Mouse (Mus musculus): ENCODE results near the gene Acot3.
"Not testable (repeated sequence)": the region's sequence is repeated elsewhere in the genome, so short reads cannot be mapped to it uniquely, and the experiment has no call there.

Gene Acot3

DNA sequence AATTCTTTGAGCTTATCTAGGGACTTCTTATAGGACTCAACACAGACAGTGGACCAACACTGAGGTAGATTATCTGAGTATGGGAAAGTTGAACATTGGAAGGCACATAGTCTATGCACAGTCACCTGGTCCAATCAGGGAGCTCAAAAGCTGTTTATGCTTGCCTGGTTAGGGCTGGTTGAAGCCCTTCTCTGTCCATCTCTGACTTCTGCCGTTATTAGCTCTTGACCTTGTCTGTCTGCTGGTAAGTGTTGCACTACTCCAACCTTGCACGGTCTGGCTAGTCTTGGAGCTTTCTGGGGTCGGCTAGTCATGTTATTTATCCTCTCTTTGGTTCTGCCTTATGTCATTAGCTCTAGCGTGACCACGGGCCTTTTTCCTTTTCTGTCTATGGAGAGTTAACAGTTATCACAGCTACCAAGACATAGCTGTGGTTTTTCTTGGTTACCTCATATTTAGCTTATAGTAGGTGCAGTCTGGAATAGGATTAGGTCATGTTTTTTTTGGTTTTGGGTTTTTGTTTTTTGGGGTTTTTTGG, at the start of gene Acot3:
Acot3 (plus strand) TSS at position 208 of the 538 bp plus-strand sequence.
- DNase-seq (ENCODE audit: extremely low spot score, low read depth, low spot score): no peak

DNA sequence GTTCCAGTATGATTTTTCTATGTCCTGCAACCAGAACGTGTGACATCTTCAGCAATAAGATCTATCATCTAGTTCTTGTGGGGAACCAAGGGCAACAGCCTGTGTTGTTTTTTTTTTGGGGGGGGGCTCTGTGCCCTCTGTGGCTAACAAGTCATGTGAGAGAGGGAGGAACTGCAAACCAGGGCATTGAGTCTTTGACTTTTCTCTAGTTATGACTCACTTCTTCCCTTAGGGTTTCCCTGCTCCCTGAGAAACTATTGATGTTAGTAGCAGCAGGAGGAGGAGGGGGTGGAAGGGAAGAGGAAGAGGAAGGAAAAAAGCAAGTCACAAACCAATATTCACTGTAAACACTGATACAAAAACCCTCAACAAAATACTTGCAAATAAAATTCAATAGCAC, 48.1 kb upstream of the Acot3 start:
- no peak for DNase-seq (ENCODE audit: extremely low spot score, low read depth, low spot score)

DNA sequence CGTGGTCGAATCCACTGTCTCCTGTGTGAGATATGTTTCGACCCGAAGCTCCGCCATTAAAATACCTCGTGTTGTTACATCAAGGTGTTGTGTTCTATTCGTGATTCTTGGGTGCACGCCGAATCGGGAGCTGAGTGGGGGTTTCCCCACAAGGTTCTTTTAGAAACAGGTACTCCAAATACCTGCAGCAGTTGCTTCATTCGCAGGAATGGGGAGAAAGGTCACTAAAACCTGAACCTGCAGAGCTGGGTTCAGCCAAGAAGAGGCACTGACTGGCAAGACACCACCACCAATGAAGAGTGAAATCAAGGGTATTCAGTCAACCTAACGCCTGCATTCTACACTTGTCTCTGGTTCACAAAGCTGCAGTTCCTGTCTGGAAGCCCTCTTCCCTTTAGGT, 43.7 kb upstream of the Acot3 start:
- DNase-seq (ENCODE audit: extremely low spot score, low read depth, low spot score): no peak

DNA sequence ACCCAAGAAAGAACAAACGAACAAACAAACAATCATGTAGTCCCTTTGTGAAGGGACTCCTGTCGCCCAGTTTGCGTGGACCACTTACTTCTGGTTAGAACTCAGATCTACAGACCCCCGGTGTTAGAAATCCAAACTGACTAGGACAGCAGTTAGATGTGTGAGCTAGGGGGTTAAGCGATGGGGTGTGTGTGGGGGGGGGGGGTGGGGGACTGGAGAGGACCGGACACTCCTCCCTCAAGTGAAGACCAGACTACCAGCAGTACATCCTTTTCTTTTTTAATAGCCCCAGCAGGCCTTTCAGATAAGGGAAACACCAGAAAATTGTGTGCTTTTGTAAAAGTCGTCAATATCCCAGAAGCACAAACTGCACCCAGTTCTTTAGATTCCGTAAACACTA, 43.2 kb upstream of the Acot3 start:
- DNase-seq (ENCODE audit: extremely low spot score, low read depth, low spot score): no peak

DNA sequence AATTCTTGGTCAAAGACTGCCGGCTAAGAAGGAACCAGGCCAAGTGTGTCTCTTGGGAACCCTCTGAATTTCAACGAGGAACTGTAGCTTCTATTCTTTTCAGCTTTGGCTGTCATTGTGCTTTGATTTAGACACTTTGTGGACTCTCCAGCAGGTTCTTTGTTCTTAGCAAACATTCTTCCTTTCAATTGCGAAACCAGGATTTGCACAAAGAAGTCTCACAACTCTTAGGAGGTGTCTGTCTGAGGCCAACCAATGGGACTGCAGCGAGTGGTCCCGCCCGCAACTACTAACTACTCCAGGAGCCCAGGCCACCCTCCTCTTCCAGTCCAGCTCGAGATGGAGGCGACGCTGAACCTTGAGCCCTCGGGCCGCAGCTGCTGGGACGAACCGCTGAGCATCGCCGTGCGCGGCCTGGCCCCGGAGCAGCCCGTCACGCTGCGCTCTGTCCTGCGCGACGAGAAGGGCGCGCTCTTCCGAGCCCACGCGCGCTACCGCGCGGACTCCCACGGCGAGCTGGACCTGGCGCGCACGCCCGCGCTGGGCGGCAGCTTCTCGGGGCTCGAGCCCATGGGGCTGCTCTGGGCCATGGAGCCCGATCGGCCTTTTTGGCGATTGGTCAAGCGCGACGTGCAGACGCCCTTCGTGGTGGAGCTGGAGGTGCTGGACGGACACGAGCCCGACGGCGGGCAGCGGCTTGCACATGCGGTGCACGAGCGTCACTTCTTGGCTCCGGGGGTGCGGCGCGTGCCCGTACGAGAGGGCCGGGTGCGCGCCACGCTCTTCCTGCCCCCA, 42.6 kb upstream of the Acot3 start, which contains the start of gene Acot1:
Acot1 (plus strand) TSS at position 320 of the 795 bp plus-strand sequence.
- peak; percentile 24 for DNase-seq (ENCODE audit: extremely low spot score, low read depth, low spot score)

DNA sequence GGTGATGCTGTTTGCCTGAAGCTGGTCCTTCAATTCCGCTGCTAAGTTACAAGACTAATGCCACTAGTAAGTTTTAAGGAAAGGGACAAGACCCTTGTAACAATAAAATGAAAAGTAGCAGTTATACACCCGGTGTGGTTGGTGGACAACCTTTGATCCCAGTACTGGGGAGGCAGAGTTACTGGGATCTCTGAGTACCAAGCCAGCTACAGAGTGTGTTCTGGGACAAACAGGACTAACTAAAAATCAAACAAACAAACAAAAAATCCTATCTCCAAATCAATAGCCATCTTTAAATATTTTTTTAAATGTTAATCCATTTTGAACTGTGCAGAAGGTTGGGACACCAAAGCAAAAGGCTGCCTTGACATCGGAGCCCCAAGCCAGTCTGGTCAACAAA, 41.7 kb upstream of the Acot3 start:
- no peak for DNase-seq (ENCODE audit: extremely low spot score, low read depth, low spot score)

DNA sequence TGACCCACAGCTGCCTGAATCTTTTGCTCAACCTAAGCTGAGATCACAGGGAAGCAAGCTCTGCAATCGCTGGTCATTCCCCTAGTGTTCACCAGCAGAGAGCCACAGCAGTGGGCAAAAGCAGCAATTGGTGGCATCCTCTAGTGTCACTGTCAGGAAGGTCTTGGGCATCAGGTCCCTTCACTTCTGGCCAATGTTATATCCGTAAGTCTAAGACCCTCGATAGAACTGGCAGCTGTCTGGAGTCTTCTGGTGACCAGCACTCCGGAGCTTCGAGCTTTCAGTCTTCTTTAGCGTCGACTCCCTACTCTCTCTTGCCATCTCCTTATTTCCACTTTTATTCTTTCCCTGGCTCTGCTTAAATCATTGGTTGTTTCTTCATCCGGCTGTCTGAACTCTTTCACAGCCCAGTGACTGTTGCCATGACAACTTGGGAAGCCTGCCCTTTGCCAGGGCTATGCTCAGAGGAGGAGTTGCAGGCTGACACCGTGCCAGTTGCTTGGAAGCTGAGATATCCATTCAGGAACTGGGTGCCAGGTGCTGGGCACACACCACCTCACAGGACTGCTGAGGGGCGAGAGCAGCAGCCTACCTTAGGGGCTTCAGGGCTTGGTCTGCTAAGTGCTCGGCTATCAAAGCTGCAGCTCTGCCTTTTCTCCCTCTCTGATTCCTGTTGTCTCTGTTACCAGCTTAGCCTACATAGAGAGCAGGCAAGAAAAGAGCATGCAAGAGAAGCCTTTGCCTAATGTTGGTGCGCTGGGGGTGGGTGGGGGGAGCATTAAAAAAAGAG, 40.5 kb upstream of the Acot3 start:
- DNase-seq (ENCODE audit: extremely low spot score, low read depth, low spot score): no peak

DNA sequence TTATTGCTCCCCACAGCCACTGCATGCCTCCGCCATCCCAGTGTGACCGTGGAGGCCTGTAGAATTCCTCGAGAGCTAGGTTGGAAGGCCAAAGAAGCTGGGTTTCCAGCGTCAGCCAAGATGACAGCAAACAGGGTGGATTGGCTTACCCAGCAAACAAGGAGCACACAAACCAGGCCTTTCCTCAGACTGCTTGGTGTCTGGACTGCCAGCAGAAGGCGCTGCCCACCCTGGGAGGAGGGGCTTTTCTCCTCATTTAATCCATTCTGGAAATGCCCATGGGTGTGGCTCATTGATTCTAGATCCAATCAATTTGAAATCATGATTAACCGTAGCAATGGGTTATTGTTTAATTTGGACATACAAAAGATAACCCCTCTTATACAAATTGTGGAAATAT, 38.8 kb upstream of the Acot3 start:
- DNase-seq (ENCODE audit: extremely low spot score, low read depth, low spot score): no peak

DNA sequence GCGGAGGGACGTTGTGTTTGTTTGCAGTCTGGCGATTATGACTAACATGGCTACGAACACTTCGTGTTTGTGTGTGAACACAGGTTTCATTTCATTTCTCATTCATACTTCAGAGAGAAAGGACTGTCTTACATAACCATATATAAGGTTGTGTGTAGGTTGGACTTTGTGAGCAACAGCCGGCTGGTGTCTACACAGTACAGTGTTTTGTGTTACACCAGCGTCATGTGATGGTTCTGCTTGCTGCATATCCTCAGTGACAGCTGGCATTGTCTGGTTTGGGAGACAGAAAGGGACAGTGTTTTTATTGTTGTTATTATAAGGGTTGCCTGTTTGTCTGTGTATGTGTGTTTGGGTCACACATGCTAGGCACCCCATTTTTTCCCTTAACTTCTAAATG, 38.2 kb upstream of the Acot3 start:
- DNase-seq (ENCODE audit: extremely low spot score, low read depth, low spot score): no peak

DNA sequence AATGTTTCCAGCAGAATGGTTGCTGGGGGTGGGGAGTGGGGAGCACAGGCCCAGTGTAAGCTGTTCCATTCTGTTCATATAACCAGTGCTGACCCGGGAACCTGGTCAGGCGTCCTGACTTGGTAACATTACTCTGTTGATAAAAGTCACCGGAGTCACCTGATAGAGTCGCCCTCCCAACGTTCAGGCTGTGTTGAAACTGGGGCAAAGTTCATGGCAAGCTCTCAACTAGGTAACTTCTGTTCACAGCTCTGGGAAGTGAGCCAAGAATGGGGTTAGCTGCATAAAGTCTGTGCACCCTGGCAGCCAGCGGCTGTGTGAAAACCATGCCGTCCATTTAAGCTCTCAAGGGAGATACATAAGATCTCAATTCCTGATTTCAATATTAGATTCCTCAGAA, 31.4 kb upstream of the Acot3 start:
- not testable (repeated sequence) for DNase-seq (ENCODE audit: extremely low spot score, low read depth, low spot score)

DNA sequence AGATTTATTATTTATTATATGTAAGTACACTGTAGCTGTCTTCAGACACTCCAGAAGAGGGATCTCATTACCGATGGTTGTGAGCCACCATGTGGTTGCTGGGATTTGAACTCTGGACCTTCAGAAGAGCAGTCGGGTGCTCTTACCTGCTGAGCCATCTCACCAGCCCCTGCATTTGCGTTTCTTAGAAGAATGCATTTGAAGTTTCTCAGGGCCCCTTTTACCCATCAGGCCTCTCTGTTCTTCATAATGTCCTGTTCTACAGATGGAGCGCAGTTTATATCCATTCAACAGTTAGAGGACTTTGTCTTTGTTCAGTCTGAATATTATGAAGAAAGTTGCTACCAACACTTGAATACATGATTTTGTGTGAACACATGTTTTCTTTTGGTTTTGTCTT, 29.7 kb upstream of the Acot3 start:
- DNase-seq (ENCODE audit: extremely low spot score, low read depth, low spot score): not testable (repeated sequence)

DNA sequence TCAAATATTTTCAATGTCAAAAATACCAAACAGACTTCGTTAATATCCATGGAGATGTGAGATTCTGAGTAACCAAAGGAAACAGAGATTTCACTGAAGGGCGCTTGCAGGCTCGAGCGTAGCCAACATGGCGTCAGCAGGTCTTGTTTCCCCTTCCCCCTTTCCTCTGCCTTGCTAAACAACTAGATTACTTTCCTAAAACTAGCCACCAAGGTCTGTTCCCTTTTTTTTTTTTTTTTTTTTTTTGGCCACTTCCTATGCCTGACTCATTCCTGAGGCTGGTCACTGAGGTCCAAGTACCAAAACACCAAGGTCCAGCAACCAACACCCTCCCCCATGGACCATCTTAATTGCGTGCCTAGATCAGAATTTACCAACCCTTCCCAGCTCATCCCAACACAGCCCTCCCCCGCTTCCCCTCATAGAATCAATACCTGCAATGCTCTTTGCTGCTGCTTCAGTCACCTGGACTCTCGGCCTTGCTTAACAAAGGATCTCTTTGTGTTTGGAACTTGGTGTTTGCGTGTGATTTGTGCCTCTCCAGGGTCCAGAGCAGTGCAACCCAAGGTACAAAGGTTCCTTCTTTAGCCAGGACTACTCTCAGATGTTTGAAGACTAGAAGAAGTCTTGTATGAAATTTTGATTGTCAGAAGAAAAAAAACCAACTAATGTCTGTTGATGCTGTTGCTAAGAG, 28.7 kb upstream of the Acot3 start:
- no peak for DNase-seq (ENCODE audit: extremely low spot score, low read depth, low spot score)

DNA sequence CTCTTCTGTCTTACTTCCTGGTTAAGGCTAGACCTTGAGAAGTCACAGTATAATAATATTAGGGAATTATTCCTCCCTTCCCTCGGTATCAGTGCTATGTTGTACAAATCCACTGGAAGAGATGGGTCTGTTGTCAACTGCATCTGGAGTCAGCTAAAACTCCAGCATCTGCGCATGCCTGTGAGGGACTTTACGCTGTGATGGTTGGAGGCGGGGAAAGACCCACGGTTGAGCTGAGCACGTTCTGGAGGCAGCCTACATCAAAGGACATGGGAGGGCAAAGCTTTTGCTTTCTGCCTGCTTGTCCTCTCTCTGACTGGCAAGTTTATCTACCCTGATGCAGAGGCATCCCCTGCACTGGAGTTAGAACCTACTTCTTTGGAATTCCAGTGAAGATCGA, 26.1 kb upstream of the Acot3 start:
- DNase-seq (ENCODE audit: extremely low spot score, low read depth, low spot score): no peak

DNA sequence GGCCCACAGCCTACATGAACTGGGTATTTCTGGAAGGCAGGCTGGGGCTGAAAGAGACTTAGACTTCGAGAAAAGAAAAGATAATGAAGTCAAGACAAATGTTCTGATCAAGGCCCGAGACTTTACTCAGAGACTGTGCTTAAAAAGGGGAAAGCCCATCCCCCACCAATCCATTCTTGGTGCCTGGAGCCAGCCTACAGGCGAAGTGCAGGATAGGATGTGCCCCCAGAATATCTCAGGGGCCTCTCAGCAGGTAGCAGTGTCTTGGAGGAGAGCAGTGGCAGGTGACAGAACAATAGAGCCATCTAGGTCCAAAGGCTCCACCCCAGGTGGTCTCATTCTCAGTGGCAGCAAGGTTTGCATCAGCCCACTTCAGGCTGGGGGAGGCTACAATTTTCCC, 23.6 kb upstream of the Acot3 start:
- not testable (repeated sequence) for DNase-seq (ENCODE audit: extremely low spot score, low read depth, low spot score)

DNA sequence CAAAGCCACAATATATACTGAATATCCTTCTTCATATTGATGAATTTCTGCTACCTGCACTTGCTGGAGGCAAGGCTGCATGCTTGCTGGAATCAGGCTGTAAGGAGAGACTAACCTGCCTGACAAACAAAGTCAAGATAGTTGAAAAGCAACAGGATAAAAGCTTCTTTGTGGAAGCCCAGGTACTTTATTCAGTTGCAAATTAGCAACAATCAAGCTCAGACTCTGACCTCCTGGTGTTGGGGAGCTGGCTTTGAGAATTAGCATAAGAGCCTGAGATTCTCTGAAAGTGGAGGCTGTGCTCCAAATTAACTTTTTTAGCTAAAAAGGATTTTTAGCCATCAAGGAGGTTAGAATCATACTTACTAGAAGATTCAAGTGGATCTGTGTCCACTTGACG, 22.9 kb upstream of the Acot3 start:
- DNase-seq (ENCODE audit: extremely low spot score, low read depth, low spot score): not testable (repeated sequence)

DNA sequence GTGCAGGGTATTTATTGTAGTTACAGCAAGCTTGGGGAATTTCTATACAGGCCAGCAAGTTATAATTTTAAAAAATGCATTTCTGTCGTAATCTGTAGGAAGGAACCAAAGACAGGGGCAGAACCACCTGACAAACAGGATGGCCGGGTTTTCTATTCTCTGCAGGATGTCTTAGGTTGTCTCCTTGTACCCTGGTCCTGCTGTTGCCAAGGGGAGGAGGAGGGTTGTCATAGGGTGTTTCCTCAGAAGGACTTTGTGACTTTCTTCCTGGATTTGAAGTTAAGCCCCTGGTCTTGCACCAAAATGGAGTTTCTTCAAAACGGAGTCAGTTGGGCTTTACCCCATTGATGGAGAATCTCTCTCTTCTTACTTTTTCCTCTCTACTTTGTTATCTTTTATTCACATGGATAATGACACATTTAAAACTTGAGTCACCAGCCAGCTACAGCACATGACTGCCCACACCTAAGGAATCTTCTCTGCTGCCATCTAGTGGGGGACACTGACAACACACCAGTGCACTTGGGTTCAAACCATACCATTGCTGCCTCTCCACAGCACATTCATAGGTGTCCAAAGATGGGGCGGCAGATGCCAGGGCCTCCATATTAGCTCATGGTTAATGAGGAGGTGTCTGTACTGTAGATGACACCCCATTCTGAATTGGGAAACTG, 21.1 kb upstream of the Acot3 start:
- DNase-seq (ENCODE audit: extremely low spot score, low read depth, low spot score): no peak

DNA sequence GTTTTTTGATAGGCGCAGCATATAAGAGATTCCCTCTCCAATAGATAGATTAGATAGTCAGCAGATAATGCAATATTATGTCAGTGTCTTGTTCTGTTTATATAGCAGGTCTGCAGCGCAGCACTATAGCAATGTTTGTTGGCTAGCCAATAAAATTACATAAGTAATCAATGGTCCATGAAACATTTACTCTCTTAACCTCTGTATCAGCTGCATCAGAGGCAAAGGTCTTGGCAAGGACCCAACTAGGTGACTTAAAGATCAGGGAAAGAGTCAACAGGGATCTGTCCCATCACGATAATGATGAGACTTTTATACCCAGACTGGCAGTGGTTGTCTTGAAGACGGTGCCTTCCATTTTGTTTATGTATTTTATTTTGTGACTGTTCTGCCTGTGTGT, 19.1 kb upstream of the Acot3 start:
- DNase-seq (ENCODE audit: extremely low spot score, low read depth, low spot score): no peak

DNA sequence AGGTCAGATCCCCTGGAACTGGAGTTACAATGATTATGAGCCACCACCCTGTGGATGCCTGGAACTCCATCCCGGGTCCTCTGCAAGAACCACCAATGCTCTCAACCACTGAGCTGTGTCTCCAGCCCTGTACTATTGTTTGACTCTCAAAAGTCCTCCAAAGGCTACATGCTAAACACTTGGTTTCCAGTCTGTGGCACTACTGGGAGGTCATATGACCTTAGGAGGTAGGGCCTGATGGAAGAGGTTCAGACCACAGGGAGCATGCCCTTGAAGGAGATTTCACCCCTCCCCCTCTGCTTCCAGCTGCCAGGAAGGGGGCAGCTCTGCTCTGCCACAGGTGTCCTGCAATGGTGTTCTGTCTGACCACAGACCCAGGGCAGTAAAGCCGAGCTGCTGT, 18.6 kb upstream of the Acot3 start:
- DNase-seq (ENCODE audit: extremely low spot score, low read depth, low spot score): not testable (repeated sequence)

DNA sequence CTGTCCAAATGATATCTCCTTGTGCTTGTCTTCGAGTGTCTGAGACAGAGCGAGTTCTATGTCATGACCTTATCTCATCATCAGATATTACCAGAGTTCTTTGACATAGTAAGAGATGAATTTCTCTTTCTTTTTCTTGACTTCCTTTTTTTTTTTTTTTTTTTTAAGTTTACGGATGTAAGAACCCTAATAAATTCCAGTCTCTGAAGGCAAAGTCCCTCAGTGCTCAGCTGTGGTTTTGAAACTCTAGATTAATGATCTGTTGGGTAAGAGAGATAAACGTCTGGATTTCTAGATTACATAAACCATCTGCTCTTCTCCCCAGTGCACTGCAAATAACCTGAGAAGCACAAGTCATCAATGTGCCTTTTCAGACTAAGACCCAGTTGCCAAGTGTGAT, 17.8 kb upstream of the Acot3 start:
- DNase-seq (ENCODE audit: extremely low spot score, low read depth, low spot score): no peak

DNA sequence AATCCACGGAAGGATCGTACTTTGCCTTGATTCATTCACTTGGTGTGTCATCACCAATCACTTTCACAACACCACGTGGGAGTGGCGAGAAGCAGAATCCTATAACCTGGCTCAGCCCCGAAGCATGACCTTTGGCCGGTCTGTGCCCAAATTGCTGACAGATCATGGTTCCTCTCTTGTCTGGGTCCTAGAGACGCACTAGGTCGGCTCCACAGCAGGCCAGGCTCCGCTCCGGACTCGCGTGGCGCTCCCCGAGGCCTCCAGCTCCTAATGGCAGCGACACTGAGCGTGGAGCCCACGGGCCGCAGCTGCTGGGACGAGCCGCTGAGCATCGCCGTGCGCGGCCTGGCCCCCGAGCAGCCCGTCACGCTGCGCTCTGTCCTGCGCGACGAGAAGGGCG, 13.7 kb upstream of the Acot3 start, which contains the start of gene Acot4:
Acot4 (plus strand) TSS at position 139 of the 400 bp plus-strand sequence.
- not testable (repeated sequence) for DNase-seq (ENCODE audit: extremely low spot score, low read depth, low spot score)

DNA sequence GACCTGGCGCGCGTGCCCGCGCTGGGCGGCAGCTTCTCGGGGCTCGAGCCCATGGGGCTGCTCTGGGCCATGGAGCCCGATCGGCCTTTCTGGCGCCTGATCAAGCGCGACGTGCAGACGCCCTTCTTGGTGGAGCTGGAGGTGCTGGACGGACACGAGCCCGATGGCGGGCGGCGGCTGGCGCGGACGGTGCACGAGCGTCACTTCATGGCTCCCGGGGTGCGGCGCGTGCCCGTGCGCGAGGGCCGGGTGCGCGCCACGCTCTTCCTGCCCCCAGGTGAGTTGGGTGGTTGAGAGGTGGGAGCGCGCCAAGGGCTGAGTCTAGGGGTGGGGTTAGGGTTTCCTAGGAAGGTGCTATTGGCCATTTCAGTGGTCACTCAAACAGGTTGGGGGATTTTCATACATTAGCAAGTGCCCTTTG, 13.2 kb upstream of the Acot3 start, which contains the start of gene Gm49366:
Gm49366 (plus strand) TSS at position 245 of the 421 bp plus-strand sequence.
- DNase-seq (ENCODE audit: extremely low spot score, low read depth, low spot score): not testable (repeated sequence)

All from hindlimb bud, embryonic 11.5 days (tissue).